Mouse (Mus musculus): ENCODE data around the gene Fgf22.

GRCm38 (mm10) chr10:79797326-79797725, 42.5 kb downstream of the Fgf22 start:
- TF ChIP-seq POLR2A (IDR thresholded peaks at IDR 0.05; ENCODE audit: insufficient read length, low read depth), result no peak
- no peak for TF ChIP-seq MYOG (IDR thresholded peaks at IDR 0.05; ENCODE audit: control insufficient read depth in 1 of 3, insufficient read depth in 1 of 3, insufficient read length in 2 of 3, low read depth in 2 of 3)
- no peak for TF ChIP-seq USF1 (IDR thresholded peaks at IDR 0.05; ENCODE audit: low read depth)
- no peak for TF ChIP-seq MAX (IDR thresholded peaks at IDR 0.05; ENCODE audit: low read depth)
- TF ChIP-seq CEBPB (IDR thresholded peaks at IDR 0.05; ENCODE audit: insufficient read depth, poor library complexity, severe bottlenecking), result no peak
- no peak for TF ChIP-seq TCF12 (IDR thresholded peaks at IDR 0.05; ENCODE audit: insufficient read depth, poor library complexity, severe bottlenecking)
- no peak for TF ChIP-seq E2F4 (IDR thresholded peaks at IDR 0.05; ENCODE audit: insufficient read depth)
- no peak for TF ChIP-seq TCF3 (IDR thresholded peaks at IDR 0.05; ENCODE audit: insufficient read length, low read depth)
- TF ChIP-seq SRF (IDR thresholded peaks at IDR 0.05; ENCODE audit: control insufficient read depth, insufficient read length, low read depth), result no peak
- TF ChIP-seq MYOD1 (IDR thresholded peaks at IDR 0.05; ENCODE audit: control insufficient read depth in 1 of 3, insufficient read length in 2 of 3, low read depth in 2 of 3), result peak in 1 of 3 experiments; percentile 18
- no peak for TF ChIP-seq POLR2AphosphoS2 (IDR thresholded peaks at IDR 0.05; ENCODE audit: insufficient read length, low read depth)
- TF ChIP-seq REST (IDR thresholded peaks at IDR 0.05; ENCODE audit: insufficient read depth, insufficient read length), result no peak
